Mouse (Mus musculus) embryonic facial prominence, embryonic 15.5 days (tissue): ENCODE measurements around the gene Parp12. TPM values are rescaled to one million over a fixed set of nuclear protein-coding genes. Genes with fewer than 3 reads are reported as not detected.

Experiments used
- polyA plus RNA-seq: library from polyadenylated mRNA; unstranded; fragments of >200 nt; fragmentation: Nextera tagmentation; extraction: Ambion mirVana; gene quantifications from 2 replicates; pipeline ENCODE4 v1.2.1, GENCODE M21; 2015

The Parp12 gene
- polyA plus RNA-seq, 1 experiment from 2014 or later, result 12.0 TPM

Other genes with a start within 250 kb of the Parp12 start
- gene Tbxas1, start 242.9 kb downstream of the Parp12 start, polyA plus RNA-seq, result 2.5 and 2.6 TPM in 2 replicates
- 13.5 and 13.9 TPM in 2 replicates for gene Hipk2, start 242.2 kb downstream of the Parp12 start, polyA plus RNA-seq
- 6.3 and 6.8 TPM in 2 replicates for gene Kdm7a, start 88.4 kb upstream of the Parp12 start, polyA plus RNA-seq